Mouse (Mus musculus) adrenal gland, adult (tissue): ENCODE measurements around the gene Spata21.
A peak's percentile ranks its signal among the peaks of the same experiment; 100 is the strongest.
"Not testable (repeated sequence)": the region's sequence is repeated elsewhere in the genome, so short reads cannot be mapped to it uniquely, and the experiment has no call there.

Source experiments
- DNase-seq, 2 experiments: peaks; one replicate each; pipeline ENCODE4 v3.0.0; 2022 to 2023; ENCODE audit warnings: low spot score in 1 of 2; ENCODE audit not compliant: inconsistent age in 2 of 2

Spata21 gene

GRCm38 (mm10) chr4:141123065-141123464 lies 34.9 kb downstream of the Spata21 start:
- DNase-seq, result no peak

- DNase-seq, result no peak
These were observed 41.1 kb downstream of the Spata21 start for GRCm38 (mm10) chr4:141129190-141129710.

DNA sequence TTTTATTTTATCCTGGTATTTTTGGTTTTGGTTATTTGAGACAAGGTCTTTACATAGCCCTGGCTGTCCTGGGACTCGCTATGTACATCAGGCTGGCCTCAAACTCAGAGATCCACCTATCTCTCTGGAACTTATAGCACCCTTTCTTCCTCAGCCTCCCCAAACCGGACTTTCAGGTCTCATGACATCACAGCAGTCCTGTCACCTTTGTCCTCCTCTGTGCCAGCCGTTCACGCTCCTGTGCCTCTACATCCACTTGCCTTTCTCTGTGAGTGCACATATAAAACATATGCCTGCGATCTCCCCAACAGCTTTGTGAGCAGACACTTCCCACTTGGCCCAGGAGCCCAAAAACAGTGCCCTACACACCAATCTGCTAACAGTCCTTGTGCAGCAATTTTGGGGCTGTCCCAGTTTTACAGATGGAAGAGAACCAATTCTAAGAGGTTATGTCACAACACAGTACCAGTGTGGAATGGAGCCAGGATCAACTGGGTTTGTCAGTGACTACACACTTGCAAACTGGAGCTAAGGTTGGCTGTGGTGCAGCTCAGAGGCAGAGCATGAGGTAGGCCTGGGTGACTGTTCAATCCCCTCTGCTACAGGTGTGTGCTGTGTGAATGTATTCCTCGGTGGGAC lies 42.7 kb downstream of the Spata21 start:
- peak in 1 of 2 experiments; percentile 89 for DNase-seq

- peak in 1 of 2 experiments; percentile 72 for DNase-seq
These were observed 43.5 kb downstream of the Spata21 start for GRCm38 (mm10) chr4:141131531-141132061.

GRCm38 (mm10) chr4:141132191-141132590 lies 44.1 kb downstream of the Spata21 start:
- DNase-seq, result no peak

GRCm38 (mm10) chr4:141133227-141133626 lies 45.1 kb downstream of the Spata21 start:
- DNase-seq, result no peak

DNA sequence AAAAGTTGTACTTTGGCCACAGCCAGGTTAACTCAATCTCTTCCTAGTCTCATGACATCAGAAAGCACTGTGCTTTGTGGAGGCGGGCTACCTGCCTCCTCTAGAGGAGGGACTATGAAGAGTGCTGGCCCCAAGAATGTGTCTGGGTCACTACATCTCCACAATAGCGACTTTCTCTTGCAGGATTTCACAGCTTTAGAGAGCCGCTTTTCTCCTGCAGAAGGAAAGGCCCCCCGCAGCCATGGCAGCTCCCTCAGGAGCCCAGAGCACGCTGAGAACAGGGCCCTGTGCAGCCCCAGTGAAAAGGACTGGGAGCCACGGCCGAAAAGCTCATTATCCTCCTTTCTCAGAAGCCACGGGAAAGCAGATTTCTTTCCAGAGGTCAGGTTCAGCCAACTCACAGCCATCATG lies 45.9 kb downstream of the Spata21 start:
- DNase-seq, result no peak

DNA sequence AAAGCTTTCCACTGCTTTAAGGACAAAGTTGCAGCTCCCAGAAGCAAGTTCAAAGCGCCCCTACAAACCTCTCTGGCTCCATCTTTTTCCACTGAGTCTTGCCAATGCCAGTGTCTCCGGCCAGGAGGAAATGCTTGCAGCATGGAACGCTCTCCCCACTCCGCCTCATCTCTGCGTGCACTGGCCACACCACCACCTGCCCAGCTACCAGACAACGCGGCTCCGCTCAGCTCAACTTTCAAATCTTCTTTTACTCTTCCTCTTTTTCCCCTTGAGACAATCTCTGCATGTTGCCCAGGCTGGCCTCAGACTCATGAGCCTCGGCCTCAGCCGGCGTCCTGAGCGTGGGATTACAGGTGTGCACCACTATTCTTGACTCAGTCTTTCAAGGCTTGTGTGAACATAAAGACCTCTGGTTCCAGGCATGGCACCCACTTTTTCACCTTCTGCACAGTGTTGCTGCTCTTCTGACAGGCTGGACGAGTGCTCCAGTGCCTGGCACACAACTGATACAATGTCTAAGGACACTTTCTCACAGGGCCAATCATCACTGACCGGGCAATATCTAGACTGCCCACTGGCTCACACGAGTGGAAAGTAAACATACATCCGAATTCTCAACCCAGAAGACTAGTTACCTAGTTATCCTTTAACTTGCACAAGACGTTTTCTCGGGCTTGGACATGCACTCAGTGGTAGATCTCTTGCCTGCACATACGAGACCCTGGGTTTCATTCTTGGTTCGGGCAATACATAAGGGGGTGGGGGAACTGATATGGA lies 46.8 kb downstream of the Spata21 start:
- DNase-seq, result peak in 1 of 2 experiments; percentile 53

- DNase-seq, result no peak
These were observed 48.0 kb downstream of the Spata21 start for GRCm38 (mm10) chr4:141136126-141136525.

GRCm38 (mm10) chr4:141137740-141138139 lies 49.6 kb downstream of the Spata21 start:
- not testable (repeated sequence) for DNase-seq

DNA sequence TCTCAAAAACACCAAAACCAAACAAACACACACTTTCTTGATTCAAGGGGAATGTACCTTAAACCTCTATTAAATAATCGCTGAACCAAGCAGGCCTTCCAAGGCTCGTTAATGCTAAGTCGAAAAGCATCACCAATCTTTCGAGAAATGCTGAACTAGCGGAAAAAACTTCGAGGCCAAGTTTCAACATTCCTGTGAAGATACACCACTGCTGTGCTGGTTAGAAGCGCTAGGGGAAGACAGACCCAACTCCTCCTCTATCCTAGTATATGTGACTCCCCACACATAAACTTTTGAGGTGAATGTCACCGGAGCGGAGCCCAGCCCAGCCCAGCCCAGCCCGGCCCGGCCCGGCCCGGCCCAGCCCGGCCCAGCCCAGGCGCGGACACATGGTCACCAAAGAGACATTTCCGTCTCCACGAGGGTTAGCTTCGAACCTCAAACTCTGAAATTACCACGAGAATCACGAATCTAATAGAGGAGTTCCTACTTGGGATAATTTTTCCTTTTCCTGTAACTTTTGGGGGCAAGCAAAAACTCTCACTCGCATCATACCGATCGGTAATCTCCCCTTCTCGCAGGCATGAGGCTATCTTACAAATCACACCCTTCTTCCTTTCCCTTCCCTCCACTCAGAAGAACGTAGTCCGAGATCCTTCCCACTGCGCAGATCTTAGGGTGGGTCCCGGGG lies 50.4 kb downstream of the Spata21 start:
- peak in 1 of 2 experiments; percentile 71 for DNase-seq

- peak; percentile 99 for DNase-seq
These were observed 51.2 kb downstream of the Spata21 start, which contains the start of gene Szrd1 for GRCm38 (mm10) chr4:141139116-141139970. Gene Szrd1 (minus strand): TSS chr4:141139775.

GRCm38 (mm10) chr4:141140354-141140753 lies 52.2 kb downstream of the Spata21 start:
- DNase-seq, result peak in 1 of 2 experiments; percentile 54

GRCm38 (mm10) chr4:141140967-141141366 lies 52.8 kb downstream of the Spata21 start:
- DNase-seq, result no peak

- peak; percentile 82 to 95 for DNase-seq
These were observed 54.2 kb downstream of the Spata21 start for GRCm38 (mm10) chr4:141142285-141142811.

DNA sequence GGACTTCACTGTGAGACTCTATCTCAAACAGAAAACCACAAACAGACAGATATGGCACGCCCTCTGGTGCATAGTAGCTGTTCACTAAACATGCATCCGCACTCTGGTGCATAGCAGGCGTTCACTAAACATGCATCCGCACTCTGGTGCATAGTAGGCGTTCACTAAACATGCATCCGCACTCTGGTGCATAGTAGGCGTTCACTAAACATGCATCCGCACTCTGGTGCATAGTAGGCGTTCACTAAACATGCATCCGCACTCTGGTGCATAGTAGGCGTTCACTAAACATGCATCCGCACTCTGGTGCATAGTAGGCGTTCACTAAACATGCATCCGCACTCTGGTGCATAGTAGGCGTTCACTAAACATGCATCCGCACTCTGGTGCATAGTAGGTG lies 57.0 kb downstream of the Spata21 start:
- DNase-seq, result not testable (repeated sequence)

GRCm38 (mm10) chr4:141146491-141147033 lies 58.4 kb downstream of the Spata21 start:
- DNase-seq, result no peak

DNA sequence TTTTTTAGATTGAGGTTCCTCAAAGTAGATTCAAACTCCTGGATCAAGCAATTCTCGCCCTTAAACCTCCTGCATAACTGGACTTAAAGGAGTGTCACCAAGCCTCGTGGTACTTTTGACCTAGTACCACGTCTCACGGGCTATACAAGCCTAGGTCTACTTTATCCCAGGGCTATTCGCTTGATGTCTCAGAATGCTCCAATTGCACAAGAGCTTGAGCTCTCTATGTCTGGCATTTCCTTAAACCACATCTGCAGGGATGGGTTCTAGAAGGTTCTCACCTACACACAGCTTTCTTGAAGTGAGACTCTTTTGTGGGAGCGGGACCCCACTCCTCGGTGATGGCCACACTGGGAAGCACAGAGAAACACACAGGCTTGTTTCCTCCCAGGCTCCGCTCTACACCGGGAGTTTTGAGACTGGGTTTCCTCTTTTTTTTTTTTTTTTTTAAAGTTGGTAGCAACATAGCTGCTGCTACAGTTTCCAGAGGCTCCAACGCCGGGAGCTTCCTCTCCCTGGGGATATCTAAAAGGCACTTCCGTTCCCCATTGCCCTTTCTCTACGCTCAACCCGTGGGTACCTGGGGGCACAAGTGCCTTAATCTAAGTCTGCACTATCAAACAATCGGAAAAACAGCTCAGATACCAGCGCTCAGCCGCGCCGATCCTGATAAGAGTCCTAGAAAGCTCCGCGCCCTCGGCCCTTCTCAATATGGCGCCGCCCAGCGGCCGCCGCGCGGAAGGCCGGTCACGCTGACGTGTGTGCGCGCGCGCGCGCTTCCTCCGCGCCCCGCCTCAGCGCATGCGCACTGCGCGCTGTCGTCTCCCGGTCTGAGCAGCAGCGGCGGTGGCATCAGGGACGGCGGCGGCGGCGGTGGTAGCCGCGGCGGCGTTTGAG lies 59.2 kb downstream of the Spata21 start, which contains the start of gene Fbxo42:
Fbxo42 (plus strand) TSS at position 802 of the 897 bp plus-strand sequence.
- DNase-seq, result peak; percentile 96 to 98
